Mouse (Mus musculus) adrenal gland, adult 2 months (tissue): ENCODE measurements around the gene Hist1h2ae. TPM values are rescaled to one million over a fixed set of nuclear protein-coding genes. Genes with fewer than 3 reads are reported as not detected.

Experiments used
- DNase-seq: peaks from one replicate; pipeline ENCODE4 v3.0.0; 2021
- microRNA-seq, 2 experiments: library from miRNA; unstranded; fragments of <30 nt; microRNA quantifications; one replicate each; pipeline ENCODE4 v1.2.0; 2021
- polyA plus RNA-seq: library from polyadenylated mRNA; depleted of rRNA; stranded (reverse); fragments of >200 nt; gene quantifications from 2 replicates; pipeline ENCODE4 v1.2.3, GENCODE M21; 2012; rRNA removed
- total RNA-seq, 2 experiments: library from RNA; stranded (reverse); gene quantifications; 2 replicates each; pipeline ENCODE4 v1.2.3; 2021

Gene Hist1h2ae
- total and polyA plus RNA-seq, 3 experiments, result 0.90 to 4.9 (median 2.7) TPM

GRCm38 (mm10) chr13:23521703-23522102, 49.3 kb downstream of the Hist1h2ae start:
- peak; percentile 89 for DNase-seq

Small RNA genes within 50 kb of the gene (microRNA-seq; reads per million reads assigned to microRNA genes)
- gene Gm44297, result 0 reads per million in 2 experiments
- gene Gm44359, result 0 reads per million in 2 experiments
- gene Gm44394, result 0 reads per million in 2 experiments

Other genes with a start within 250 kb of the Hist1h2ae start
Only the 30 nearest of the 35 such genes appear.
- 1 to 10 TPM; 7.0 to 8.5 TPM for gene Abt1, start 147.4 kb downstream of the Hist1h2ae start, total RNA-seq
- gene Abt1, start 147.4 kb downstream of the Hist1h2ae start, polyA plus RNA-seq, result 1.1 TPM in 2 replicates
- gene Btn1a1, start 105.3 kb downstream of the Hist1h2ae start, total RNA-seq, result not detected
- not detected in 2 replicates for gene Btn1a1, start 105.3 kb downstream of the Hist1h2ae start, polyA plus RNA-seq
- gene Btn2a2, start 82.4 kb downstream of the Hist1h2ae start, total RNA-seq, result not detected
- gene Btn2a2, start 82.4 kb downstream of the Hist1h2ae start, polyA plus RNA-seq, result not detected in 2 replicates
- gene Hist1h4h, start 40.2 kb downstream of the Hist1h2ae start, total RNA-seq, result 100 to 1,000 TPM; 338 to 400 TPM
- gene Hist1h4h, start 40.2 kb downstream of the Hist1h2ae start, polyA plus RNA-seq, result 20.2 and 33.8 TPM in 2 replicates
- gene Hist1h2af, start 37.3 kb downstream of the Hist1h2ae start, total RNA-seq, result 10 to 100 TPM; 17.9 to 20.0 TPM
- gene Hist1h2af, start 37.3 kb downstream of the Hist1h2ae start, polyA plus RNA-seq, result 24.9 and 66.0 TPM in 2 replicates
- gene Hist1h3g, start 35.8 kb downstream of the Hist1h2ae start, total RNA-seq, result 1 to 10 TPM; 2.2 to 7.1 TPM
- gene Hist1h3g, start 35.8 kb downstream of the Hist1h2ae start, polyA plus RNA-seq, result 3.2 and 3.5 TPM in 2 replicates
- gene Hist1h2bh, start 27.8 kb downstream of the Hist1h2ae start, total RNA-seq, result 1 to 10 TPM; 3.0 to 3.2 TPM
- 1.2 and 1.5 TPM in 2 replicates for gene Hist1h2bh, start 27.8 kb downstream of the Hist1h2ae start, polyA plus RNA-seq
- gene Hist1h3f, start 27.2 kb downstream of the Hist1h2ae start, total RNA-seq, result 10 to 100 TPM; 16.8 to 18.0 TPM
- gene Hist1h3f, start 27.2 kb downstream of the Hist1h2ae start, polyA plus RNA-seq, result 3.0 and 3.1 TPM in 2 replicates
- 10 to 100 TPM; 37.2 to 51.6 TPM for gene Hist1h4f, start 19.6 kb downstream of the Hist1h2ae start, total RNA-seq
- gene Hist1h4f, start 19.6 kb downstream of the Hist1h2ae start, polyA plus RNA-seq, result 0.40 and 2.2 TPM in 2 replicates
- 1 to 10 TPM; 2.4 to 3.4 TPM for gene Hist1h1d, start 18.0 kb downstream of the Hist1h2ae start, total RNA-seq
- not detected in 2 replicates for gene Hist1h1d, start 18.0 kb downstream of the Hist1h2ae start, polyA plus RNA-seq
- gene Hist1h3e, start 8.9 kb downstream of the Hist1h2ae start, total RNA-seq, result 10 to 100 TPM; 41.4 to 51.2 TPM
- 12.8 and 14.0 TPM in 2 replicates for gene Hist1h3e, start 8.9 kb downstream of the Hist1h2ae start, polyA plus RNA-seq
- gene Hist1h2bg, start 176 bp upstream of the Hist1h2ae start, total RNA-seq, result 10 to 100 TPM; 41.1 to 60.2 TPM
- 25.3 and 27.0 TPM in 2 replicates for gene Hist1h2bg, start 176 bp upstream of the Hist1h2ae start, polyA plus RNA-seq
- 10 to 100 TPM; 17.9 to 21.6 TPM for gene Hist1h2bf, start 3.0 kb upstream of the Hist1h2ae start, total RNA-seq
- 0.80 and 5.5 TPM in 2 replicates for gene Hist1h2bf, start 3.0 kb upstream of the Hist1h2ae start, polyA plus RNA-seq
- gene Hist1h2ad, start 3.2 kb upstream of the Hist1h2ae start, total RNA-seq, result 1 to 10 TPM; 2.9 to 6.4 TPM
- gene Hist1h2ad, start 3.2 kb upstream of the Hist1h2ae start, polyA plus RNA-seq, result 2.5 and 3.2 TPM in 2 replicates
- gene Hist1h3d, start 4.5 kb upstream of the Hist1h2ae start, total RNA-seq, result 1 to 10 TPM; 3.7 to 6.5 TPM
- 3.7 TPM in 2 replicates for gene Hist1h3d, start 4.5 kb upstream of the Hist1h2ae start, polyA plus RNA-seq
- gene Hist1h4d, start 10.4 kb upstream of the Hist1h2ae start, total RNA-seq, result 100 to 1,000 TPM; 118 to 129 TPM
- 2.6 and 2.7 TPM in 2 replicates for gene Hist1h4d, start 10.4 kb upstream of the Hist1h2ae start, polyA plus RNA-seq
- gene Hist1h2be, start 49.9 kb upstream of the Hist1h2ae start, total RNA-seq, result 10 to 100 TPM; 11.3 to 14.8 TPM
- gene Hist1h2be, start 49.9 kb upstream of the Hist1h2ae start, polyA plus RNA-seq, result 1.7 and 2.0 TPM in 2 replicates
- gene Hist1h1e, start 51.3 kb upstream of the Hist1h2ae start, total RNA-seq, result 10 to 100 TPM; 44.2 to 71.4 TPM
- 1.0 and 1.2 TPM in 2 replicates for gene Hist1h1e, start 51.3 kb upstream of the Hist1h2ae start, polyA plus RNA-seq
- 1 to 10 TPM; 2.0 to 2.5 TPM for gene Hist1h2ac, start 112.7 kb upstream of the Hist1h2ae start, total RNA-seq
- gene Hist1h2ac, start 112.7 kb upstream of the Hist1h2ae start, polyA plus RNA-seq, result 0.34 and 0.87 TPM in 2 replicates
- gene Hist1h2bc, start 113.0 kb upstream of the Hist1h2ae start, total RNA-seq, result 100 to 1,000 TPM; 143 to 210 TPM
- gene Hist1h2bc, start 113.0 kb upstream of the Hist1h2ae start, polyA plus RNA-seq, result 308 and 343 TPM in 2 replicates
- not detected for gene Hist1h1t, start 124.6 kb upstream of the Hist1h2ae start, total RNA-seq
- not detected in 2 replicates for gene Hist1h1t, start 124.6 kb upstream of the Hist1h2ae start, polyA plus RNA-seq
- gene Hist1h4c, start 127.2 kb upstream of the Hist1h2ae start, total RNA-seq, result 10 to 100 TPM; 70.2 to 84.7 TPM
- gene Hist1h4c, start 127.2 kb upstream of the Hist1h2ae start, polyA plus RNA-seq, result 1.7 and 2.8 TPM in 2 replicates
- 10 to 100 TPM; 22.3 to 33.0 TPM for gene Hfe, start 139.6 kb upstream of the Hist1h2ae start, total RNA-seq
- 27.9 and 30.3 TPM in 2 replicates for gene Hfe, start 139.6 kb upstream of the Hist1h2ae start, polyA plus RNA-seq
- 100 to 1,000 TPM; 168 to 270 TPM for gene Hist1h1c, start 167.6 kb upstream of the Hist1h2ae start, total RNA-seq
- gene Hist1h1c, start 167.6 kb upstream of the Hist1h2ae start, polyA plus RNA-seq, result 32.9 and 41.2 TPM in 2 replicates
- 10 to 100 TPM in 1 of 2 experiments, 1 to 10 TPM in 1; 4.6 to 14.7 TPM for gene Hist1h3c, start 174.4 kb upstream of the Hist1h2ae start, total RNA-seq
- gene Hist1h3c, start 174.4 kb upstream of the Hist1h2ae start, polyA plus RNA-seq, result 4.9 and 6.7 TPM in 2 replicates
- 10 to 100 TPM; 17.1 TPM for gene Hist1h2bb, start 175.5 kb upstream of the Hist1h2ae start, total RNA-seq
- 4.2 and 5.6 TPM in 2 replicates for gene Hist1h2bb, start 175.5 kb upstream of the Hist1h2ae start, polyA plus RNA-seq
- 10 to 100 TPM; 25.7 to 26.0 TPM for gene Hist1h2ab, start 179.9 kb upstream of the Hist1h2ae start, total RNA-seq
- gene Hist1h2ab, start 179.9 kb upstream of the Hist1h2ae start, polyA plus RNA-seq, result 1.6 and 4.1 TPM in 2 replicates
- gene Hist1h3b, start 181.0 kb upstream of the Hist1h2ae start, total RNA-seq, result 10 to 100 TPM; 25.0 to 32.1 TPM
- 2.5 and 3.2 TPM in 2 replicates for gene Hist1h3b, start 181.0 kb upstream of the Hist1h2ae start, polyA plus RNA-seq
- gene Hist1h4b, start 185.8 kb upstream of the Hist1h2ae start, total RNA-seq, result 10 to 100 TPM; 64.3 to 65.2 TPM
- 2.4 and 3.9 TPM in 2 replicates for gene Hist1h4b, start 185.8 kb upstream of the Hist1h2ae start, polyA plus RNA-seq
- gene Hist1h4a, start 190.0 kb upstream of the Hist1h2ae start, total RNA-seq, result 10 to 100 TPM; 21.1 to 26.3 TPM
- gene Hist1h4a, start 190.0 kb upstream of the Hist1h2ae start, polyA plus RNA-seq, result 0.36 and 2.1 TPM in 2 replicates